Mouse (Mus musculus) kidney, adult 8-10 months (tissue): ENCODE results near the gene Ralbp1.

ENCODE experiments used
- DNase-seq, 2 experiments: peaks; one replicate each; pipeline ENCODE4 v3.0.0; 2022

Gene Ralbp1

GRCm38 (mm10) chr17:65889476-65889875 lies 3.9 kb upstream of the Ralbp1 start:
- no peak for DNase-seq

DNA sequence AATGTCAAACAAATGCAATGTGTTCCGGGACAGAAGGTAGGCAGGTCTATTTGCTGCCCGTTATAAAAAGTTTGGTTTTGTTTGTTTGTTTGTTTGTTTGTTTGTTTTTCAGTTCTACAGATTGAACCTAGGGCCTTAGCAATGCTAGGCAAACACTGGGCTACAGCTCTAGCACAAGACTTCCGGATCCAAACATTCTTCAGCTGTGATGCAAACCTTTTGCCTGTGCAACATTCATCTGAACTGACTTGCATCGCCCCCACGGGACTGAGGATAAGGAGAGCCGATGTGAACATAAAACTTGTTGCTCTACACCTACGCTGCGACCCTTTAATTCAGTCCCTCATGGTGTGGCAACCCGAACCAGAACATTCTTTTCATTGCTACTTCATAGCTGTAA lies 973 bp upstream of the Ralbp1 start:
- no peak for DNase-seq

DNA sequence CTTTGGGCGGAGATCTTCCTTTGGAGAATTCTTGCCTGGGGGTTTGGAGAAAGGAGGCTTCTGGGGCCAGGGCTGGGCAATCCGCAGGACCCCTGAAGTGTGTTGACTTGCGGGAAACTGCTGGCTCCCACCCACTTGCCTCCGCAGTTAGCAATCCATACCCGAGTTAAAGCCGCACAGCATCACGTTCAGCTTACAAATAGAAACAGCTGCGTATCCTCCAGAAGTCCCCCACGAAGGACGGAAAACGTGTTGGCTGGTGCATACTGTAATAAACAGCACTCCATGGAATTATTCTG lies 251 bp downstream of the Ralbp1 start:
- DNase-seq: no peak

DNA sequence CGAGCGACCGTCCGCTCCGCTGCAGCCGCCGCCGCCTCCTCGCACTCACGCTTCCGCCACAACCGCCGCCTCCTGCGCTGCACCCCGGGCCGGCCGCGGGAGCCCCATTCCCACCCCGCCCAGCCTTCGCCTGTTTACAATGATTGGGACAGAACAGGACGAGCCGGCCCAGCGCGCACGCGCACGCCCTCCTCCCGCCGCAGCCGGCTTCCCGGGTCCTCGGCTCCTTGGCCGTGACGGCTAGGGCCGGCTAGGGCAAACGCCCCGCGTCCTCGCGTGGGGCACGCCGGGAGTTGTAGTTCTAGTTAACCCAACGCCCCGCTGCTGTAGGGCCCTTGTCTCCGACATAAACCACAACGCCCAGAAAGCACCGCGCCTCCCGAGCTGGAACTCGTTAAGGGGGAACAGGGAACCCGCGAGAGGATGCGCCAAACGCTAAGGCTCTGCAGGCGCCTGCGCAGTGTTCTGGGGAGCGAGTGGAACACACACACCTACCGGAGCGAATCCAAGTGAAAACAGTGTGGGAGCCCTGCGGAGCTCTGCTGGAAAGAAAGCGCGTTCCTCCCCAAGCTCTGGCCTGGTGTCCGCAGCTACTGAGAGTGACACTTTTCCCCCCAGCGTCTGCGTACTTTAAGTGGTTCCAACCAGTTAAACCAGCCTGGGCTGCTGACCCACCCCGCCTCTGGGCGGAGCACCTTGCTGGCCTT lies 754 bp downstream of the Ralbp1 start:
- DNase-seq: peak; percentile 99 to 100

GRCm38 (mm10) chr17:65884061-65884669 lies 1.4 kb downstream of the Ralbp1 start:
- DNase-seq: peak; percentile 44 to 52

- DNase-seq: no peak
Observed at GRCm38 (mm10) chr17:65877026-65877425, 8.6 kb downstream of the Ralbp1 start.

- no peak for DNase-seq
Observed at GRCm38 (mm10) chr17:65873834-65874233, 11.8 kb downstream of the Ralbp1 start.

GRCm38 (mm10) chr17:65873156-65873555 lies 12.4 kb downstream of the Ralbp1 start:
- DNase-seq: no peak

DNA sequence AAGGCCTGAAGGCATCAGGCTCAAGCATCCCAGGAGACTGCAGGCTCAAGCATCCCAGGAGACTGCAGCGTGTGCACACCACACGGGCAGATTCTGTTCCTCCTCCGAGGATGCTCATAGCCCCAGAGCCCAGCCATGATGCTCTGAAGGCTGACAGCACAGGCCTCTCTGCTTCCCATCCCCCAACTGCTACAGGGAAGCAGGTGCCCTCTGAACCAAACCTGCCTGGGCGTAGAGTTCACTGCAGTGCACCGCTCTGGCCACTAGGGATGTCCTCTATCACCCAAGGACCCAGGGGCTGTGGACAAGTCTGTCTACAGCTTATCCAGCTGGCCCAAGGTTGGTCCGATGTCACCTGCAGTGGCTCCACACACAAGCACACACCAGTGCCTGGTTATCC lies 12.9 kb downstream of the Ralbp1 start:
- peak; percentile 50 to 69 for DNase-seq

DNA sequence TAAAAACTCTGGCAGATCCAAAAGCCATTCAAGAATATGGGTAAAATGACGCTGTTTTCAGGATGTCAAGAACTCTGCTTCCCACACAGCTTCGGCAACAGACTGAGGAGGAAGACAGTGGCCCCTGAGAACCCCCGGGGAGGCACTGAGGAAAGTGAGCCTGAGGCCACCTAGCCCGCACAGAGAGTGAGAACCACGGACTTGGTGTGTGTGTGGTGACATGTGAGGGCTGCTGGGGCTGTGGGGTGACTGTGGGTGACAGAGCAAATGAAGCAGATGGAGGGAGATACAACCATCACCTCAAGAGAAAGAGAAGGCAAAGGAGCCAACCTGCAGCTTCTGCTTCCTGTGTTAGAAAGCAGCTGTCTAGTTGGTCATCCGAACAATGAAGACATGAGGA lies 13.5 kb downstream of the Ralbp1 start:
- no peak for DNase-seq

DNA sequence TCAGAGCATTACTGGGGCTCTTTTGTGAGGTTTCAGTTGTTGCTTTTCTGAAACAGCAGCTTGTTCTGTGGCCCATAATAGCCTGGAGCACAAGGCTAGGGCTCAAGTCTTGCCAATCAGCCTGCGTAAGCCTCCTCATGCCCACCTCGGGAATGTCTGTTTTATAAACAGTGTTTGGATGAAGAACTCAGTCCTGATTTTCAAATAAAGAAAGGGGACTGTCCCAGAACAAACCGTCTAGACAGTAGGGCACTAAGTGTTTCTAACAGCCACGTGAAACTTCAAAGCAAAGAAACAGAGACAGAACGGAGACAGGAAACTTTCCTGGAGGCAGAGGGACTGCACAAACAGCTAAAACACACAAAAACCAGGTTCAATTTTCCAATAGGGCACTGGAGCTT lies 14.0 kb downstream of the Ralbp1 start:
- DNase-seq: no peak

DNA sequence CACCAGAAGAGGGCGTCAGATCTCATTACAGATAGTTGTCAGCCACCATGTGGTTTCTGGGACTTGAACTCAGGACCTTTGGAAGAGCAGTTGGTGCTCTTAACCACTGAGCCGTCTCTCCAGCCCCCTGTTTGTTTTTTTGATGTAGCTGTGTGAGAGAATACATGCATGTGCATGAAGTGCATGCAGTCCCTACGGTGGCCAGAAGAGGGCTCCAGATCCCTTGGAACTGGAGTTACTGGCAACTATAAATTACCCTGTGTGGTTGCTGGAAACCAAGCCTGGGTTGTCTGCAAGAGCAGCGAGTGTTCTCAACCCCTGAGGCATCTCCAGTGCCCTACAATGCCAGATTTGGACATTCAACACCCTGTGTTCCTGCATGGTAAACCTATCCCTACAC lies 15.5 kb downstream of the Ralbp1 start:
- peak; percentile 57 to 86 for DNase-seq

DNA sequence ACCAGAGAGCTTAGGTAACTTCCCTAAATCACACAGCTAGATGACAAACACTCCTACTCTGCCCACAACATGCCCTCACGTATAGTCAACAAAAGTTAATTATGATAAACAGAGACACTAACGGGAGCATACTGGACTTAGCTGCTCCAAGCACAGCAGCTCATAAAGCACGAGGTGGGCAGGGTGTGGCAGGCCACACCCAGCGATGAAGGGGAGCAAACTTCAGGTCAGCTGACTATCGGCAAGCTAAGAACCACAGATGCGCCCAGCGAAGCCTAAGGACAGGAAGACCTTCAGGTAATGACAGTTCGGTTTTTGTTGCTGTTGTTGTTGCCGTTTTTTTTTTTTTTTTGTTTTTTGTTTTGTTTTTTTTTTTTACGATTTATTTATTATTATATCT lies 15.9 kb downstream of the Ralbp1 start:
- no peak for DNase-seq

GRCm38 (mm10) chr17:65867996-65868395 lies 17.6 kb downstream of the Ralbp1 start:
- DNase-seq: no peak

- DNase-seq: no peak
Observed at GRCm38 (mm10) chr17:65866201-65866600, 19.4 kb downstream of the Ralbp1 start.

DNA sequence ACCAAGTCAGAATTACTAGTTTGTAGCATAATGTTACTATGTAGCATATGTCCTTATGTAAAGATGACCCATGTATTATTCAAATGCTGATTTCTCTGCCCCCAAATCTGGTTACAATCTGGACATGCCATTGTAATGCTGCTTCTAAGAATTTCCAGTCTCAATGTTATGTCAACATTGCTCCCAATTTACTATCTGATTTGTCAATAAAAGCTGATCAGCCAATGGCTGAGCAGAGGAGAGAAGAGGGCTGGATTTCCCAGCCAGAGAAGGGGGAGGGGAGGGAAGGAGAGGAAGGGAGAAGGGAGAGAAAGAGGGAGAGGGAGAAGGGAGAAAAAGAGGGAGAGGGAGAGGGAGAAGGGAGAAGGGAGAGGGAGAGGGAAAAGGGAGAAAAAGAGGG lies 20.3 kb downstream of the Ralbp1 start:
- DNase-seq: no peak

- DNase-seq: no peak
Observed at GRCm38 (mm10) chr17:65864742-65865141, 20.9 kb downstream of the Ralbp1 start.

DNA sequence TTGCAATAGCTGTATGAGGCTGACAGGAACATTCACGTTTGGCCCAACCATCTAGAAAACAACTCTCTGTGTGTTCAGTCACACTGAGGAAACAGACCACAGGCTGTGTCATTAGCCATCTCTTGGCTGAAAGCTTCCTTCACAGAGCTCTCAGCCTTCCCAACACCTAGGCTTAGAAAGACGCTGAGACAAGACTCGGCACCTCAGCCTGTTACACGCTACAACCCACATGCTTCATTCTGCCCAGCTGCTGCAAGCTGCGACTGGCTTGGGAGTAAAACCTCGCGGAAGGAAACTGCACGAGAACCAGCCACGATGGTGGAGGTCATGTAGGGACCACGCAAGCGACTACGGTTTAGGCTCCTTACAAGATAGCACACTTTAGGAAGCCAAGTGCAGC lies 21.8 kb downstream of the Ralbp1 start:
- DNase-seq: no peak

- DNase-seq: peak in 1 of 2 experiments; percentile 34
Observed at GRCm38 (mm10) chr17:65862579-65862978, 23.0 kb downstream of the Ralbp1 start.

DNA sequence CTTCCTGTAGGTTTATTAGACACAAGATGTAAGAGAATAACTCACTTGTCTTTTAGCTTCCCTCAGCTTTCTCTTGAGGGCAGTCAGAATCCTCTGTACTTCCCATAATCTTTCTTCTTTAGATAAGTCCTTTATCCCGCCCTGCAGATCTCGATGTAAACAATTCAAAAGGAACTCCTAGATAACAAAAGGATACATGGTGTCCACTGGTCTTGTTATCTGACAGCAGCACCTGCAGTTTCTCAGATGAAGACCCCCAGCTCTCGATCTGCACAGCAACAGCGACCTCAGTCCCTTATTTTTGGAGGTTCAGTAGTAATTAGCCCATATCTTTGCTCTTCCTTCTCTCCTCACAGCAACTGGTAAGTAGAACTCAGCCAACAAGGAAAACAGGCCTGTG lies 28.0 kb downstream of the Ralbp1 start:
- no peak for DNase-seq

DNA sequence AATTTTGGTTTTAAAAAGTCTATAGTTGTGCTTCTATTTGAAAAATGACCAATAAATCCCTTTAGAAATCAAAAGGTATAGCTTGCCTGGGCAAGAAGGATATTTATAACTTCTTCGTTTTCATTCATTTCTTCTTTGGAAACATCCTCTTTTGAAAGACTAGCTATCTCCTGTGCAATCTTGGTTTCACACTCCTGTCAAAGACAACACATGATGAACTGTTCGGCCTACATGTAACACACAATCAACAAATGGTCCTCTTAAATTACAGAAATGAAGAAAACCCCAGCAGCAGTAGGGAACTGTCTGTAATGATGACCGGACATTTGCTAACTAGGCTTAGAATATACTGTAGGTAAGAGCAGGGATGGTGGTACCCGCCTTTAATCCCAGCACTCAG lies 31.6 kb downstream of the Ralbp1 start:
- DNase-seq: no peak

DNA sequence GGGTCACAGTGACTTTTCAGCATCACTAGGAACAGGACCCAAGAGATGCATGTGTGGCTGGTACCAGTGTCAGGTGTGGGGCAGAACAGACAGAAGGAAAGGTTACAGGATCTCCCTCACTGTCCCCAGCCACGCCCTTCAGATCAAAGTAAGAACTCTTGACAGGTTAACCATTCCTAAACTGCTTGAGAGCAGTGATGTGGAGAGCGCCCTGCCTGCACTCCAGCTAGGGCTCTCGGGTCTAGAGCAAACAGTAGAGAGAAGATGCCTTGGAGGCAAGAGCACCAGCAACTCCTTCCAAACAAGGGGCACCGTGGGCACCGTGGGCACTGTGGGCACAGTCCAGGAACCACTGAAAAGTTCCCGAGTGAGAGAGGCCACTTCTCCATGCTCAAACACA lies 32.3 kb downstream of the Ralbp1 start:
- no peak for DNase-seq

GRCm38 (mm10) chr17:65851749-65852148 lies 33.8 kb downstream of the Ralbp1 start:
- DNase-seq: no peak

- no peak for DNase-seq
Observed at GRCm38 (mm10) chr17:65850487-65850886, 35.1 kb downstream of the Ralbp1 start.
